Mouse (Mus musculus) ES-E14 (cell line): ENCODE measurements around the gene Glrb. TPM values are rescaled to one million over a fixed set of nuclear protein-coding genes. Genes with fewer than 3 reads are reported as not detected.

ENCODE experiments used
- DNase-seq: peaks from one replicate; pipeline ENCODE4 v3.0.0-alpha.2; 2013; ENCODE audit warnings: low read depth, low spot score
- H3K27ac ChIP-seq: 2 replicates; pipeline ENCODE4 v1.5.1; 2012; ENCODE audit warnings: low read depth, mild to moderate bottlenecking, low read length, moderate library complexity, mixed read lengths; ENCODE audit not compliant: poor library complexity, insufficient read depth, severe bottlenecking
- H3K36me3 ChIP-seq: 2 replicates; pipeline ENCODE4 v1.6.1; 2012; ENCODE audit warnings: mild to moderate bottlenecking, low read length, moderate library complexity, mixed read lengths; ENCODE audit not compliant: control insufficient read depth, poor library complexity, insufficient read depth, severe bottlenecking
- H3K4me1 ChIP-seq, 2 experiments: fragments of 150-350 bp in 1 of 2; sonication (generic) in 1 of 2; 2 replicates each; pipeline ENCODE4 v1.6.1; 2012; ENCODE audit warnings: low read length in 2 of 2, mild to moderate bottlenecking in 1 of 2, mixed read lengths in 1 of 2; ENCODE audit not compliant: control insufficient read depth in 2 of 2, insufficient read depth in 2 of 2, poor library complexity in 1 of 2
- H3K4me3 ChIP-seq, 2 experiments: fragments of 150-350 bp in 1 of 2; sonication (generic) in 1 of 2; 2 replicates each; pipeline ENCODE4 v1.5.1; 2012; ENCODE audit warnings: low read length in 2 of 2, low read depth in 1 of 2, mild to moderate bottlenecking in 1 of 2, mixed read lengths in 1 of 2; ENCODE audit not compliant: insufficient read depth in 1 of 2, poor library complexity in 1 of 2, severe bottlenecking in 1 of 2
- H3K9ac ChIP-seq: 2 replicates; pipeline ENCODE4 v1.6.1; 2012; ENCODE audit warnings: low read depth, mild to moderate bottlenecking, low read length, mixed read lengths; ENCODE audit not compliant: poor library complexity, insufficient read depth, severe bottlenecking
- H3K9me3 ChIP-seq: fragments of 150-350 bp; sonication (generic); 2 replicates; pipeline ENCODE4 v1.6.1; 2012; ENCODE audit warnings: low read depth, mild to moderate bottlenecking, low read length; ENCODE audit not compliant: control insufficient read depth, insufficient read depth
- CHD2 ChIP-seq: IDR thresholded peaks from 2 replicates; pipeline ENCODE4 v1.6.1; 2014; ENCODE audit warnings: mild to moderate bottlenecking, low read depth, low read length, inconsistent platforms
- HCFC1 ChIP-seq: IDR thresholded peaks from 2 replicates; pipeline ENCODE4 v1.6.1; 2012; ENCODE audit warnings: low read length, inconsistent platforms, borderline replicate concordance; ENCODE audit not compliant: insufficient read depth
- MAFK ChIP-seq: IDR thresholded peaks from 2 replicates; pipeline ENCODE4 v1.6.1; 2014; ENCODE audit warnings: mild to moderate bottlenecking, low read depth, low read length, inconsistent platforms; ENCODE audit not compliant: insufficient read depth
- ZC3H11A ChIP-seq: IDR thresholded peaks from 2 replicates; pipeline ENCODE4 v1.6.1; 2012; ENCODE audit warnings: low read depth, mild to moderate bottlenecking, inconsistent platforms, low read length, borderline replicate concordance
- ZNF384 ChIP-seq: IDR thresholded peaks from 2 replicates; pipeline ENCODE4 v1.6.1; 2012; ENCODE audit warnings: low read depth, low read length, inconsistent platforms
- in situ Hi-C, 2 experiments: fragments of 600-800 bp; cut with MboI; formaldehyde crosslinking; loops; one replicate each; pipeline ENCODE4 v1.15.1; 2025; ENCODE audit warnings: low sequenced_read_pairs in 2 of 2, inconsistent platforms in 1 of 2; ENCODE audit not compliant: unreplicated experiment in 2 of 2
- total RNA-seq: library from RNA; depleted of rRNA; stranded (reverse); fragments of 300-350 nt; gene quantifications from 2 replicates; pipeline ENCODE4 v1.2.3, GENCODE M21; 2012

Gene Glrb
- total RNA-seq, 1 experiment = 1.4 TPM

GRCm38 (mm10) chr3:80852912-80853507, 60.5 kb downstream of the Glrb start:
- H3K4me3 ChIP-seq = no peak overlapping the region
- no peaks in the 10 kb centered on the region for H3K9me3 ChIP-seq
- H3K4me1 ChIP-seq = no peaks in the 10 kb centered on the region
- H3K9ac ChIP-seq = no peak overlapping the region
- no peak for TF ChIP-seq ZC3H11A
- TF ChIP-seq ZNF384 = no peak
- TF ChIP-seq MAFK = no peak
- TF ChIP-seq HCFC1 = no peak
- no peak for TF ChIP-seq CHD2
- no peaks in the 10 kb centered on the region for H3K36me3 ChIP-seq
- in situ Hi-C loops = no loop called here
- no peak for DNase-seq
- H3K27ac ChIP-seq = no peak overlapping the region

- Histone ChIP-seq H3K4me3 (no peak overlapping the region), H3K36me3 (no peaks in the 10 kb centered on the region), H3K9me3 (no peaks in the 10 kb centered on the region), H3K4me1 (no peaks in the 10 kb centered on the region), H3K9ac (no peak overlapping the region), H3K27ac (no peak overlapping the region)
- DNase-seq = no peak
- in situ Hi-C loops = no loop called here
- no peak for TF ChIP-seq ZNF384
These were observed 62.5 kb downstream of the Glrb start for GRCm38 (mm10) chr3:80850947-80851346.

GRCm38 (mm10) chr3:80845634-80846033, 67.8 kb downstream of the Glrb start:
- H3K9ac ChIP-seq = no peak overlapping the region
- no peaks in the 10 kb centered on the region for H3K9me3 ChIP-seq
- TF ChIP-seq CHD2 (no peak), MAFK (no peak), ZNF384 (no peak), HCFC1 (no peak), ZC3H11A (no peak)
- no peak overlapping the region for H3K27ac ChIP-seq
- no peaks in the 10 kb centered on the region for H3K4me1 ChIP-seq
- DNase-seq = no peak
- H3K36me3 ChIP-seq = no peaks in the 10 kb centered on the region
- no peak overlapping the region for H3K4me3 ChIP-seq
- in situ Hi-C loops = no loop called here

- Histone ChIP-seq H3K36me3 (no peaks in the 10 kb centered on the region), H3K9me3 (no peaks in the 10 kb centered on the region), H3K27ac (no peak overlapping the region), H3K9ac (no peak overlapping the region), H3K4me3 (no peak overlapping the region), H3K4me1 (no peaks in the 10 kb centered on the region)
- DNase-seq = no peak
- TF ChIP-seq ZC3H11A = no peak
- TF ChIP-seq ZNF384 = no peak
- TF ChIP-seq CHD2 = no peak
- TF ChIP-seq MAFK = no peak
- TF ChIP-seq HCFC1 = no peak
- in situ Hi-C loops = no loop called here
These were observed 73.6 kb downstream of the Glrb start for GRCm38 (mm10) chr3:80839845-80840244.

- no peaks in the 10 kb centered on the region for H3K36me3 ChIP-seq
- no peak overlapping the region for H3K9ac ChIP-seq
- in situ Hi-C loops = no loop called here
- TF ChIP-seq HCFC1 (no peak), MAFK (no peak), CHD2 (no peak), ZC3H11A (no peak), ZNF384 (no peak)
- H3K4me3 ChIP-seq = no peak overlapping the region
- no peaks in the 10 kb centered on the region for H3K9me3 ChIP-seq
- no peaks in the 10 kb centered on the region for H3K4me1 ChIP-seq
- no peak for DNase-seq
- H3K27ac ChIP-seq = no peak overlapping the region
These were observed 75.9 kb downstream of the Glrb start for GRCm38 (mm10) chr3:80837583-80837982.
